Mouse (Mus musculus): ENCODE results near the gene Zfp213. TPM values are rescaled to one million over a fixed set of nuclear protein-coding genes. Genes with fewer than 3 reads are reported as not detected.

The Zfp213 gene
- polyA plus RNA-seq, 1 experiment from 2014 or later: 17.8 TPM

- Histone ChIP-seq H3K36me3 (peaks cover 13% of the 10 kb centered on the region), H3K9me3 (replicated peaks) (no peaks in the 10 kb centered on the region), H3K27me3 (no peaks in the 10 kb centered on the region), H3K9ac (no peak overlapping the region), H3K4me2 (replicated peaks) (peak overlapping the region; percentile 84), H3K4me3 (replicated peaks) (peak overlapping the region; percentile 62), H3K4me1 (peaks cover 21% of the 10 kb centered on the region), H3K27ac (replicated peaks) (no peak overlapping the region)
- ATAC-seq (ENCODE audit: insufficient number of reproducible peaks, low FRiP score, low TSS enrichment, low read depth): no peak
Measured at GRCm38 (mm10) chr17:23551416-23551815, 12.6 kb downstream of the Zfp213 start.

DNA sequence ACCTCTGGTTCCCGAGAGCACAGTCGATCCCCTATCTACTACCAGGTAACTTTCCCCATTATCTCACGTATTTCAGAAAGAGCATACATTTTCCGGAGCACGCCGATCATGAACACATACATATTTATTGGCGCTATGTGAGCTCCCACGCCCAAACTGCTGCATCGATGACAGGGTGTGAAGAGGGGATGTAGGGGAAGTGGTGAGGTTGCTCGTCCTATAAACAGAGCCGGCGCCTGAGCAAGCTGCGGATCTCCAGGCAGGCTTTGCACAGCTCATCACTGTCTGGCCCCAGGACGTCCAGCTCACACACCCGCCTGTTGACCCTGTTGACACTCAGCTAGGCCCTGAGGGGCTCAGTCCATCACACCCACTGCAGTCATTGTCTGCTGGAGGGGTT is 13.2 kb downstream of the Zfp213 start:
- H3K9ac ChIP-seq: peak overlapping the region; percentile 44
- peaks cover 7% of the 10 kb centered on the region; the same call in 1 of the 2 replicates for H3K36me3 ChIP-seq
- under 1% methylated on average over 15 of the region's 15 CpGs for WGBS
- peak overlapping the region; percentile 90 for H3K27ac ChIP-seq (replicated peaks)
- H3K27me3 ChIP-seq: no peaks in the 10 kb centered on the region
- peaks cover 21% of the 10 kb centered on the region for H3K4me1 ChIP-seq
- no peak for ATAC-seq (ENCODE audit: insufficient number of reproducible peaks, low FRiP score, low TSS enrichment, low read depth)
- no peaks in the 10 kb centered on the region for H3K9me3 ChIP-seq (replicated peaks)
- peak overlapping the region; percentile 62 for H3K4me3 ChIP-seq (replicated peaks)
- H3K4me2 ChIP-seq (replicated peaks): peak overlapping the region; percentile 84

- peak; percentile 73 for ATAC-seq (ENCODE audit: insufficient number of reproducible peaks, low FRiP score, low TSS enrichment, low read depth)
- no peaks in the 10 kb centered on the region for H3K9me3 ChIP-seq (replicated peaks)
- H3K4me3 ChIP-seq (replicated peaks): peak overlapping the region; percentile 62
- 0 out of 2 replicates have a peak, but pooled peaks cover 4% of the 10 kb centered on the region for H3K36me3 ChIP-seq
- peaks cover 21% of the 10 kb centered on the region for H3K4me1 ChIP-seq
- peak overlapping the region; percentile 90 for H3K27ac ChIP-seq (replicated peaks)
- peak overlapping the region; percentile 44 for H3K9ac ChIP-seq
- no peaks in the 10 kb centered on the region for H3K27me3 ChIP-seq
- under 1% methylated on average over 22 of the region's 22 CpGs for WGBS
- H3K4me2 ChIP-seq (replicated peaks): peak overlapping the region; percentile 84
Measured at GRCm38 (mm10) chr17:23550188-23550791, 13.7 kb downstream of the Zfp213 start.

GRCm38 (mm10) chr17:23549441-23549840 is 14.6 kb downstream of the Zfp213 start:
- Histone ChIP-seq H3K4me3 (replicated peaks) (peak overlapping the region; percentile 62), H3K27ac (replicated peaks) (no peak overlapping the region), H3K9ac (0 out of 2 replicates have a peak overlapping the region, but pooled peaks have one; percentile 9), H3K9me3 (replicated peaks) (no peaks in the 10 kb centered on the region), H3K4me1 (peaks cover 21% of the 10 kb centered on the region), H3K27me3 (no peaks in the 10 kb centered on the region), H3K4me2 (replicated peaks) (peak overlapping the region; percentile 84), H3K36me3 (no peaks in the 10 kb centered on the region)
- no peak for ATAC-seq (ENCODE audit: insufficient number of reproducible peaks, low FRiP score, low TSS enrichment, low read depth)
- 5% methylated on average over 9 of the region's 9 CpGs for WGBS

DNA sequence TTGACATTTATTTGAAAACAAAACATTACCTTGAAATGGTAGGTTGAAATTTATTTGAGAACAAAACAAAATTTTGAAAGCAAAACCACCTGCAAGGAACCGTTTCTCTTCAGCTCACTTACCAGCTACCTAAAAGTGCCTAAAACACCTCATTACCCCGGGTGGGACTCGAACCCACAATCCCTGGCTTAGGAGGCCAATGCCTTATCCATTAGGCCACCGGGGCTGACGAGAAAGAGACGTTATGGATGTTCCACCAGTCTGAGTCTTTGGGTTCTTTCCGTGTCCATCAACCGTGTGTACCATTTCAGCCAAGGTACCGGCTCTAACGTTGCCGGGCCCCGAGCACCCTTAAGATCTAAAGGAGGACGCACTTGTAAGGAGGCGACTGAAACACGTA is 15.4 kb downstream of the Zfp213 start:
- Histone ChIP-seq H3K9ac (no peak overlapping the region), H3K4me2 (replicated peaks) (peak overlapping the region; percentile 84), H3K9me3 (replicated peaks) (no peaks in the 10 kb centered on the region), H3K27ac (replicated peaks) (0 out of 2 replicates have a peak overlapping the region, but pooled peaks have one; percentile 7), H3K4me3 (replicated peaks) (peak overlapping the region; percentile 62), H3K36me3 (no peaks in the 10 kb centered on the region), H3K27me3 (no peaks in the 10 kb centered on the region), H3K4me1 (peaks cover 22% of the 10 kb centered on the region)
- ATAC-seq (ENCODE audit: insufficient number of reproducible peaks, low FRiP score, low TSS enrichment, low read depth): peak; percentile 23; the same call in 1 of the 2 replicates
- 1% methylated on average over 15 of the region's 15 CpGs for WGBS

DNA sequence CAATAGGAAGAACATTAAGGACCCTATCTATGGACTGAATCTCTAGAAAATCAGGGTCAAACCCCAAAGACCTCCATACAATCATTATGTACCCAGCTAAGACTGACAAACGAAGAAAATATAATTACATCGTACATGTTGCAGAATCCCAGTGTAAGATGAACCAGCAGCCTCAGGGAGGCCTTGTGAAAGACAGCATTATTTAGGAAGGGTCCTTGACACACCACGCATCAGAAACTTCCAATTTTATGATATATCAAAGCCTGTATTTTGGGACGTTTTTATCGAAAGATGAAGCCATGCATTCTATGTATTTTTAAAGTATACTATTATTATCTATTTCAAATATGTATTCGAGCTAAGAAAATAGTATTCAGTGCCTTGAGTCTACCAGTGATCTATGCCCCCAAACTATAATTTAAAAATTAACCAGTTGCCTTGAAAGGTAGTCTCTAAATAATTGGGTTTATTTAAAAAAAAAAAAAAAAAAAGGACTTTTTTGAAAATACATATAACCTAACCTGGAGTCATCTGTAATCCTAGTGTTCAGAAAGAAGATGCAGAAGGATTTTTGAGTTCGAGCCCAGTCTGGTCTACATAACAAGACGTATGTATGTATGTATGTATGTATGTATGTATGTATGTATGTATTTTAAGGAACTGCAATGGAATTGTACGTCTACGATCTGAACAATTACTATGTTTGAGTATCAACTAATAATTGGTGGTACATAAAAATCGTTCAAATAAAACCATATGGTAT is 16.2 kb downstream of the Zfp213 start:
- Histone ChIP-seq H3K27ac (replicated peaks) (no peak overlapping the region), H3K9me3 (replicated peaks) (no peaks in the 10 kb centered on the region), H3K4me1 (peaks cover 27% of the 10 kb centered on the region), H3K36me3 (no peaks in the 10 kb centered on the region), H3K27me3 (no peaks in the 10 kb centered on the region), H3K4me2 (replicated peaks) (no peak overlapping the region), H3K9ac (no peak overlapping the region), H3K4me3 (replicated peaks) (no peak overlapping the region)
- ATAC-seq (ENCODE audit: insufficient number of reproducible peaks, low FRiP score, low TSS enrichment, low read depth): no peak
- 52% methylated on average over 11 of the region's 11 CpGs for WGBS

DNA sequence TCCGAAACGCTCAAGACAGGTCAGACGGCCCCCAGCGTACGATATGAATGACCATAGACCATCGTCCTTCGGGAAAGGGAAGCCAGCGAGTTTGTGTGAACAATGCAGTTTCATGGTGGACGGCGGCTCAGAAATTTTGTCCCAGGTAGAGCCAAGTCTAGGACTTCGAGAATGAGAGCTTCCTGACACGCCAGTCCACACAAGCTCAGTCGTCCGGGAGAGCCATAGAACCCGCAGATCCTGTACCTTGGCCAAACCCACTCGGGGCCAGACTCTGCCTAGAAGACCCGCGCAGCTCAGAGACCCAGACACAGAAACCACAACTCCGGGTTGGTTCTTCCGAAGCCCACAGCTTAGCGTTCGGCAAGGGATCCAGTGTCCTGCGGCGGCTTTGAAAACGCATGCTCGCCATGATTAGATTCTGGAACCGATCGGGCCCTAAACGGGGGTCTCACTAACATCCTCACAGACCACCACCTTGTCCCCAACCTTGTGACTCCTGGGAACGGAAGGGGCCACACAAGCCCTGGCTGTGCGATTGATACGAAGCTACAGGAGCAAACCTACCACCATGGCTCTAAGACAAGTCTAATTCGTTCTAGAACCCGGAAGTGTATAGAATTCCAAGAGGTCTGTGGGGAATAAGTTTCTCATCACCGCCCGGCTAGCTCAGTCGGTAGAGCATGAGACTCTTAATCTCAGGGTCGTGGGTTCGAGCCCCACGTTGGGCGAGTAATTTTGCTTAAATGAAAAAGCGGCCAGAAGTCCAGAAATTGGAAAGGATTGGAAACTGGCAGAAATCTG is 17.1 kb downstream of the Zfp213 start:
- Histone ChIP-seq H3K4me2 (replicated peaks) (peak overlapping the region; percentile 51), H3K27me3 (peaks cover 6% of the 10 kb centered on the region), H3K27ac (replicated peaks) (peak overlapping the region; percentile 87), H3K4me1 (peaks cover 33% of the 10 kb centered on the region), H3K9ac (peak overlapping the region; percentile 69), H3K9me3 (replicated peaks) (no peaks in the 10 kb centered on the region), H3K36me3 (no peaks in the 10 kb centered on the region), H3K4me3 (replicated peaks) (peak overlapping the region; percentile 79)
- WGBS: under 1% methylated on average over 42 of the region's 42 CpGs
- ATAC-seq (ENCODE audit: insufficient number of reproducible peaks, low FRiP score, low TSS enrichment, low read depth): peak; percentile 29

DNA sequence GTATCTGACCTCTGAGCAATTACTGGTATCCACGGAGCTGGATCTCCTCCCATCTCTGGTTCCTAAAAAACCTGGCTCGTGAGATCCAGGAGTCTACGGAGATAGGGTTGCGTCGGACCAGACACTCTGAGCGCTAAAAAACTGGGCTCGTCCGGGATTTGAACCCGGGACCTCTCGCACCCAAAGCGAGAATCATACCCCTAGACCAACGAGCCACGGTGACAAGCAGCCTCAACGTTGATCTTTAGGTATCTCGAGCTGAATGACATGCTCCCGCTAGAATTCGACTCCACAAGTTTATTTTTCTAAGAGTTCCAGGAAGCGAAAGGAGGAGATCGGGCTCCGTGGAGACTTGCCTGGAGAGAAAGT is 17.7 kb downstream of the Zfp213 start:
- ATAC-seq (ENCODE audit: insufficient number of reproducible peaks, low FRiP score, low TSS enrichment, low read depth): peak; percentile 58; the same call in 1 of the 2 replicates
- peak overlapping the region; percentile 79 for H3K4me3 ChIP-seq (replicated peaks)
- peak overlapping the region; percentile 51 for H3K4me2 ChIP-seq (replicated peaks)
- H3K4me1 ChIP-seq: peaks cover 31% of the 10 kb centered on the region
- peak overlapping the region; percentile 69 for H3K9ac ChIP-seq
- H3K27ac ChIP-seq (replicated peaks): peak overlapping the region; percentile 87
- peaks cover 8% of the 10 kb centered on the region for H3K27me3 ChIP-seq
- H3K9me3 ChIP-seq (replicated peaks): no peaks in the 10 kb centered on the region
- H3K36me3 ChIP-seq: no peaks in the 10 kb centered on the region
- WGBS: under 1% methylated on average over 20 of the region's 20 CpGs

DNA sequence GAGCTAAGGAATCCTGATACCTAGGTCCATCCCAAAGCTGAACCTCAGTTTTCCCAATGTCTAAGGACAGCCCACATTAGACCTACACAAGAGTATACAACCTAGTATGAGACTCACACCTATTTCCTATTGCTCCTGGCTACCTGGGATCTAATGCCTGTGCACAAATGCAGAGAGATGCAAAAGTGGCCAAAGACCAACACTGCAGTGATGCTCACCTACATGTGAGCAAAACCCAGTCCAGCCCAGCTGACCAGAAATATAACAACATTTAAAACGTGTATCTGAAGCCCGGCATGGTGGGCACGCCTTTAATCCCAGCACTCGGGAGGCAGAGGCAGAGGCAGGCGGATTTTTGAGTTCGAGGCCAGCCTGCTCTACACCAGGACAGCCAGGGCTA is 18.2 kb downstream of the Zfp213 start:
- WGBS: 15% methylated on average over 6 of the region's 6 CpGs
- Histone ChIP-seq H3K9ac (no peak overlapping the region), H3K27me3 (peaks cover 8% of the 10 kb centered on the region), H3K36me3 (no peaks in the 10 kb centered on the region), H3K27ac (replicated peaks) (no peak overlapping the region), H3K4me3 (replicated peaks) (peak overlapping the region; percentile 79; the same call in 1 of the 2 replicates), H3K4me1 (peaks cover 27% of the 10 kb centered on the region), H3K4me2 (replicated peaks) (peak overlapping the region; percentile 51), H3K9me3 (replicated peaks) (no peaks in the 10 kb centered on the region)
- ATAC-seq (ENCODE audit: insufficient number of reproducible peaks, low FRiP score, low TSS enrichment, low read depth): no peak

GRCm38 (mm10) chr17:23544766-23545165 is 19.3 kb downstream of the Zfp213 start:
- 76% methylated on average over 1 of the region's 1 CpGs for WGBS
- H3K9me3 ChIP-seq (replicated peaks): no peaks in the 10 kb centered on the region
- no peak overlapping the region for H3K4me3 ChIP-seq (replicated peaks)
- no peak overlapping the region for H3K4me2 ChIP-seq (replicated peaks)
- peaks cover 17% of the 10 kb centered on the region for H3K27me3 ChIP-seq
- peaks cover 25% of the 10 kb centered on the region for H3K4me1 ChIP-seq
- no peak for ATAC-seq (ENCODE audit: insufficient number of reproducible peaks, low FRiP score, low TSS enrichment, low read depth)
- no peaks in the 10 kb centered on the region for H3K36me3 ChIP-seq
- H3K27ac ChIP-seq (replicated peaks): no peak overlapping the region
- H3K9ac ChIP-seq: no peak overlapping the region

DNA sequence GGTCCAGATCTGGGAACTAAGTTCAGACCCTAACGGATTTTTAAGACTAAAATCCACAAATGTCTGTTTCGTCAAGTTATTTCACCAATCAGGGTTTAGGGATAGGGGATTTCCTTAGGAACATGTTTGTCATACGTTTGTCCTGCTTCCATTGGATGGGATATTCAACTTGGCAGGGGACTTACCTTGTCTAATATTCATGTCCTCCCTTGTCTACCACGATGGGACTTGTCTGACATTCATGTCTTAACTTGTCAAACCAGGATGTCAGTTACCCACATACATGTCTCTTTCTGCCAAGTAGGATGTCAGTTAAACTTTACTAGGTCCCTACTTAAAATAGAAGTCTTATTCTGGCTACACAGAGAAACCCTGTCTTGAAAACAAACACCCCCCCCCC is 20.1 kb downstream of the Zfp213 start:
- no peak overlapping the region for H3K9ac ChIP-seq
- no peak overlapping the region for H3K27ac ChIP-seq (replicated peaks)
- no peak overlapping the region for H3K4me2 ChIP-seq (replicated peaks)
- H3K36me3 ChIP-seq: no peaks in the 10 kb centered on the region
- no peak for ATAC-seq (ENCODE audit: insufficient number of reproducible peaks, low FRiP score, low TSS enrichment, low read depth)
- H3K4me1 ChIP-seq: peaks cover 17% of the 10 kb centered on the region; the same call in 1 of the 2 replicates
- peaks cover 25% of the 10 kb centered on the region for H3K27me3 ChIP-seq
- no peaks in the 10 kb centered on the region for H3K9me3 ChIP-seq (replicated peaks)
- H3K4me3 ChIP-seq (replicated peaks): no peak overlapping the region
- WGBS: 57% methylated on average over 4 of the region's 4 CpGs
